16 mouse cellular contexts compared by ENCODE assay signal in genomic region chr13:109066581-109067159, GRCm38 (mm10).
A peak's percentile ranks its signal among the peaks of the same experiment; 100 is the strongest.
DNase-seq lines count a peak whose midpoint lies in the region; ATAC-seq lines count a peak whose summit lies in the region.
"Had no signal": no experiment of that assay in that cellular context is flagged by ENCODE, and none has a peak within 500 bp of the region (broad histone marks: within the 10 kb centered on the region; RNA-seq: fewer than 3 reads in every experiment).

No protein-coding gene starts in this region.

- no peaks in the 10 kb centered on the region for H3K27me3 ChIP-seq in kidney, embryonic 15.5 days
- H3K27me3 ChIP-seq in embryonic facial prominence, embryonic 10.5 days (replicated peaks; ENCODE audit: low read depth, poor library complexity, severe bottlenecking) = no peaks in the 10 kb centered on the region; the same call in 1 of the 2 replicates
- H3K27me3 ChIP-seq: heart, embryonic 13.5 days; intestine, embryonic 15.5 days; limb, embryonic 12.5 days had no signal

- peak; percentile 21 for DNase-seq in gastrocnemius, adult 18-20 months (ENCODE audit: low spot score)
- DNase-seq in gastrocnemius, postnatal 4 days (ENCODE audit: low spot score in 2 of 2) = no peak
- DNase-seq in 3T3-L1 (ENCODE audit: low read depth, low spot score) = peak; percentile 64
- peak; percentile 5 for DNase-seq in gastrocnemius, postnatal 14 days
- no peak for DNase-seq in thymus, adult 18-20 months
- no peak for DNase-seq in embryonic facial prominence, embryonic 10.5 days (ENCODE audit: low spot score)
- DNase-seq: cerebellum, postnatal 36 days; layer of hippocampus, postnatal 36 days; lung, adult 2 months; right cerebral cortex, postnatal 14 days; thymus, postnatal 36 days had no signal

- H3K36me3 ChIP-seq in kidney, embryonic 15.5 days = no peaks in the 10 kb centered on the region
- H3K36me3 ChIP-seq in embryonic facial prominence, embryonic 10.5 days (replicated peaks) = no peaks in the 10 kb centered on the region
- H3K36me3 ChIP-seq: heart, embryonic 13.5 days; intestine, embryonic 15.5 days; limb, embryonic 12.5 days had no signal

- H3K4me2 ChIP-seq in kidney, embryonic 15.5 days = no peak overlapping the region
- H3K4me2 ChIP-seq: heart, embryonic 13.5 days; intestine, embryonic 15.5 days; limb, embryonic 12.5 days had no signal

- no peak overlapping the region for H3K9ac ChIP-seq in kidney, embryonic 15.5 days
- H3K9ac ChIP-seq: heart, embryonic 13.5 days; intestine, embryonic 15.5 days; limb, embryonic 12.5 days had no signal

- H3K27ac ChIP-seq in kidney, embryonic 15.5 days = no peak overlapping the region
- no peak overlapping the region for H3K27ac ChIP-seq in embryonic facial prominence, embryonic 10.5 days (replicated peaks)
- H3K27ac ChIP-seq: heart, embryonic 13.5 days; limb, embryonic 12.5 days had no signal

- H3K4me3 ChIP-seq in kidney, embryonic 15.5 days (replicated peaks) = no peak overlapping the region
- H3K4me3 ChIP-seq in embryonic facial prominence, embryonic 10.5 days = no peak overlapping the region
- H3K4me3 ChIP-seq: heart, embryonic 13.5 days; intestine, embryonic 15.5 days; limb, embryonic 12.5 days had no signal

- intact Hi-C loops in gastrocnemius, postnatal 14 days (cut with DNase I; ENCODE audit: low total_unique reads) = no loop called here

- peaks cover 8% of the 10 kb centered on the region; the same call in 1 of the 2 replicates for H3K4me1 ChIP-seq in kidney, embryonic 15.5 days
- H3K4me1 ChIP-seq in embryonic facial prominence, embryonic 10.5 days = peaks cover 5% of the 10 kb centered on the region; the same call in 1 of the 2 replicates
- H3K4me1 ChIP-seq: heart, embryonic 13.5 days; intestine, embryonic 15.5 days had no signal

- 42% methylated on average over 4 of the region's 4 CpGs for WGBS in kidney, embryonic 15.5 days
- WGBS in embryonic facial prominence, embryonic 10.5 days = 67% methylated on average over 4 of the region's 4 CpGs

- no peaks in the 10 kb centered on the region for H3K9me3 ChIP-seq in kidney, embryonic 15.5 days (replicated peaks)
- H3K9me3 ChIP-seq in embryonic facial prominence, embryonic 10.5 days = no peaks in the 10 kb centered on the region
- H3K9me3 ChIP-seq: heart, embryonic 13.5 days; intestine, embryonic 15.5 days; limb, embryonic 12.5 days had no signal

- ATAC-seq in kidney, embryonic 15.5 days (replicated peaks; ENCODE audit: low FRiP score) = peak; percentile 29; the same call in 1 of the 2 replicates
- ATAC-seq in frontal cortex, adult (ENCODE audit: low TSS enrichment) = no peak; the same call in 1 of the 2 replicates
- ATAC-seq: intestine, embryonic 15.5 days had no signal

Comparison
In these comparisons a context has a peak if more than half of its experiments do, and no peak if none do; other contexts are left out.
1. DNase-seq: peak in gastrocnemius, adult 18-20 months (single experiment), 3T3-L1 (single experiment) and gastrocnemius, postnatal 14 days (single experiment); none in gastrocnemius, postnatal 4 days (0 of 2), thymus, adult 18-20 months (0 of 2) and embryonic facial prominence, embryonic 10.5 days (single experiment).